Mouse (Mus musculus) heart, postnatal 10 days (tissue): Measurements from ENCODE around the gene Zic1. TPM values are rescaled to one million over a fixed set of nuclear protein-coding genes. Genes with fewer than 3 reads are reported as not detected.

Experiments
- DNase-seq, 2 experiments: peaks; one replicate each; pipeline ENCODE4 v3.0.0; 2021
- intact Hi-C: fragments of 180-260 bp; cut with DNase I; formaldehyde crosslinking; loops from one replicate; pipeline ENCODE4 v1.15.1; 2025
- total RNA-seq, 2 experiments: library from RNA; stranded (reverse); gene quantifications; 2 replicates each; pipeline ENCODE4 v1.2.3; 2021

Gene Zic1
- total RNA-seq = under 1 TPM; 0.10 to 0.12 TPM

DNA sequence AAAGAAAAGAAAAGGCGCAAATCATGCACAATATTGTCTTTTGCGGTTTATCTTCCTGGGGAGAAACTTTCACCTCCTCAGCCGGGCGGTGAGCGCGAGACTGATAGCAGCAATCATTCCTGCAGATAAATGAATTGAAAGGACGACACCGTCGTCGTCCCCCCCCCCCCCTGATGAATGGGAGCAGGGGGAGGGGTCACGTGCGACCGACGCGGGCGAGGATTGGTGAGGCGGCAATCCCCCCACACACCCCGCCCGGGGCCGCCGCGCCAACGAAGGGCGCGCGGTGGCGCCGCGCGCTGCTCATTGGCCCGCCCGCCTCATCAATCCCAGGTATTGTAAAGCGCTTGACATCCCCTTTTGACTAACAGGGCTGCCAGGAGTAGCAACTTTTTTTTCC lies at the start of gene Zic1:
TSS of gene Zic1 (minus strand) at position 147 of the 400 bp plus-strand sequence.
- intact Hi-C loops = no loop called here
- DNase-seq = no peak

DNA sequence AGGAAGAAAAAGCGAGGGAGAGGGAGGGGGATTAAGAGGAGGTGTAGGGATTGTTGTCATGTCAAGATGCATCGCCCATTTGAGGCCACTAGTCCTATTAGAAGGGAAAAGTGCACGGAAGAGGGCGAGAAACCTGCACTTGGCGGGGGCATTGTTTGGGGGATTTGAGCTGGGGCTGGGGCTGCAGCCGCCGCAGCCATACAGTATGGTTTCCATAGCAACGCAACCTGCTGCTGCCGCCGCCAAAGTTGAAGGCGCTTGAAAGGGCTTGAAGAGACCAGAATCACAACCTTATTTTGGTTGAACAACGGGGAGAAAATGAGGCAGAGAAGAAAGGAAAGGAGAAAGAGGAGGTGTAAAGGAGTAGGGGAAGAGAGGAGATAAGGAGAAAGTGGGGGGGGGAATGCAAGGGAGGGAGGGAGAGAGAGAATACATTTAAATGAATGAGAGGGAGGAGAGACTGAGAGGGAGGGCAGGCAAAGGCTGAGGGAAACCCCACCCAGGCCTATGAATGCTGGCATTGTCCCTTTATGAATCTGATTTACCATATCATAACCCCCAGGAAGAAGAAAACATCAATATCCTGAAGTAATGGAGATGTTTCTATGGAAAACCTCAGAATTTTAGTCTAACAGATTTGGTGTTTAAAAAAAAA lies 48.5 kb upstream of the Zic1 start:
- DNase-seq = no peak
- intact Hi-C loops = no loop called here

DNA sequence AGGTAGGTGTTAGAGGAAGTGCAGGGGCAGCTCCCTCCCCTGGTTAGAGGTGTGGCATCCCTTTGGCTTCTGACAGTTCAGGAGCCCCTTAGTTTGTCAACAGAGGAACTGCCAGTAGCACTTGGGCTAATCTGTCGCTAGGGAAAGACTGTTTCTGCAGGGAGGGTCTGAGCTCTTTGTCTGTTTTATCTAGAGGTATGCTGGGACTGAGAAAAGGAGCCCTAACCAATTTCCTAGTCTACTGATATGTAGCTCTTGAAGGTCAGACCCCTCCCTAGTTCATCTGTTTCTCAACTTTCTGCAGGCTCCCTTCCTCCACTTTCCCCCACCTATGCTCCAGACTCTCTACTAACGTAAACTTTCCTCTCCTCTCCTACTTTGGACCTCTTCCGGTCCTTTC lies 44.2 kb upstream of the Zic1 start:
- intact Hi-C loops = no loop called here
- DNase-seq = no peak

DNA sequence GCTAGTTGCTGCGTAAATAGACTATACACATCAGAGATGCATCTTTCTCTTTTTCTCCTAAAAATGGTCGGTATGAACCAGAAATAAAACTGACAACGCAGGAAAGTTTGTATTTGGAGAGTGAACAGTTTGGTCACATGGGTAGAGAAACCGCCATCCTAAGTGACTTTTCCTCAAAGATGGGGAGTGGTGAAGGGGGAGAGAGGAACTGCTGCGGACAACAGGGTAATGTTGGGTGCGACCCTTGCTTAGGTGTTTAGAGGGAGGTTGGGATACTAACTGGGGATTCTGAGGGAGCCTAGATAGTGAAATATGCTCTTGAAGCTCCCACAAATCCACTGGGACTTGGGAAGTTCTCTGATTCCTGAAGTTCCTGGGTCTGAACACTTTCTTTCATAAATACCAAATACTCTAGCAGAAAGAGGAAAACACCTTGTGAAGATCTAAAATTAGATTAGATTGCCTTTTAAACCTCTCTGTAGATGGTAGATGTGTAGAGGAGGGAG lies 40.7 kb upstream of the Zic1 start:
- DNase-seq = no peak
- intact Hi-C loops = no loop called here

DNA sequence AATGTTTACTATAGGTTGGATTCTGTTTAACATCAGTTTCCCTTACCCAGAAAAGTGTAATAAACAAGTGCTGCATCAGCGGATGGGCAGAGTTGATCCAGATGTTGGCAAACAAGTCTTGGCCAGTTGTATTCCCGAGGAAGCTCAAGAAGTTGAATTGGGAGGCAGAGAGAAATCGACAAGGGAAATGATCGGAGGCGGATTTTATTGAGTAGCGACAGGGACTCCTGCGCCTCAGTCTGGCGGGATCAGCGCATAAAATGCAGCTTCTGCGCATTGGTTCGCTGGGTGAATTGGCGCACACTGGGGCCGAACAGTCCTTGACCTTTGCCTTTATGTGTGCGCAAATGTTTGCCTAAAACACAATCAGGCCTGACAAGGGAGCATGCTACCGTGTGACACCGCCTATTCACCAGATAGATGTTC lies 40.2 kb upstream of the Zic1 start:
- DNase-seq = no peak
- intact Hi-C loops = no loop called here

DNA sequence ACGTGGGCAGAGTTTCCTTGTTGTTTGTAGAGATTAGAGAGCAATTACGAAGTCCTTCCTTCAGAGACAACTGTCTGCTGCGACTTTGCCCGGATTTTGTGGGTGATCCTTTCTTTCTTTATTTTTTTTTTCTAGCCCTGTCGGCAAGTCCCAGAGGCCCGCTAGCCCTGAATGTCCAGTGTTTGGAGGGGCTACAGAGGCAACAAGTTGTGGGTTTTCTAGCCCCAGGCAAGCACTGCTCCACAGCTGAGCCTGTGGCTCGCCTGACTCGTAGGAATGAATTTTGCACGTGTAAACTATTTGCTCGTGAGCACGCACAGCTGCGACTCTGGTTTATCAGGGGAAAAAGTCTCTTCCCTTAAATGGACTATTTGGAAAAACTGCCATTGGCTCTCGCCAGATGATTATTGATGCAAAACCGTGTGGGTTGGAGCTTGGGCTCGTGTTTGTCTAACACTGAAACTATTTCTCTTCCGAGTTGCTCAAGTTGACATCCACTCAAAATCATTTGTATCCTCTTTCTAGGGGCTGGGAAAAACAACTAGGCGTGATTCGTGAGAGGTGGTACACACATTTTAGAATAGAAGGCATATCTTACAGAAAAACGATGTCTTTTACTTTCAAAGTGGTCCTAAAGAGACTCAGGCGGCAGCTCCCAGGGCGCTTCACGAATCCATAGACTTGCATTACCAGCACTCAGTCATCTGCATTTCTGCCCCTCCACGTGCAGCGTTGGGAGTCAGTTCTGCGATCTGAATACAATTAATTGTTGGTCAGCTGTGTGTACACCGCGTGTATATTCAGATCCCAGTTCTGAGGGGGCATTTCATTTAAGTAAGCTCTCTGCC lies 39.5 kb upstream of the Zic1 start:
- DNase-seq = no peak
- intact Hi-C loops = no loop called here

DNA sequence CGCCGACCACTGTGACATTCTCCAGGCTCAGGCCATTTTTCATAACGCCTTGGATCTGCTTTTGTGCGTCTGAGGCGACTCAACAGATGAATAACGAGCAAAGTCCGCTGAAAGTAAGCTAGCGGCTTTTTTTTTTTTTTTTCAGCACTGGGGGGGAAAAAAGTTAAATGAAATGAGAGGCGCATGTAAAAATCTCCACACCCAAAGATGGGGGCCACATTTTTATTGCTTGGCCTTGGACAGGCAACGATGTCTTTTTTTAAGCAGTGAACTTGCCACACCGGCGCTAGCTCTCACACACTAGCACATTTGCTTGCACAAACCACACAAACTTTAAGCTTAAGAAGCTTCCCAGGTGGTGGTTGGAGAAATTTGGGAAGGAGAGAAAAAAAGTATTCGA lies 38.6 kb upstream of the Zic1 start:
- DNase-seq = no peak
- intact Hi-C loops = no loop called here

DNA sequence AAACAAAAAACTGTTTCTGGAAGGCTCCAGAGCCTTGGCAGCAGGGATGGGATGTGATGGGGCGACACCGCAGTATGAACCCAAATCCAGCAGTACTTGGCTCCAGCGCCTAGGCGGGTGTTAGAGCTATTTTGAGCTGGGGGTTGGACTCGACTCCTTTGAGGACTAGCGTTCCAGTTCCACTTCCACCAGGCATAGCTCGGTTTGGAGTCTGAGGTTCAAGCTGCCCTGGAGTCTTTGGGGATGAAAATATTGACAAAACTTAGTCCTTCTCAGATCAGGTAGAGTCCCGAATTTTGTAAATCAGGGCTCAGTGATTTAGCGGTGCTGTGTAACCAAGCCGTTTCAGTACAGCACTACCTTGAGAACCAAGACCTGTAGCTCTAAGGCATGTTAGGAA lies 35.9 kb upstream of the Zic1 start:
- DNase-seq = no peak
- intact Hi-C loops = no loop called here

DNA sequence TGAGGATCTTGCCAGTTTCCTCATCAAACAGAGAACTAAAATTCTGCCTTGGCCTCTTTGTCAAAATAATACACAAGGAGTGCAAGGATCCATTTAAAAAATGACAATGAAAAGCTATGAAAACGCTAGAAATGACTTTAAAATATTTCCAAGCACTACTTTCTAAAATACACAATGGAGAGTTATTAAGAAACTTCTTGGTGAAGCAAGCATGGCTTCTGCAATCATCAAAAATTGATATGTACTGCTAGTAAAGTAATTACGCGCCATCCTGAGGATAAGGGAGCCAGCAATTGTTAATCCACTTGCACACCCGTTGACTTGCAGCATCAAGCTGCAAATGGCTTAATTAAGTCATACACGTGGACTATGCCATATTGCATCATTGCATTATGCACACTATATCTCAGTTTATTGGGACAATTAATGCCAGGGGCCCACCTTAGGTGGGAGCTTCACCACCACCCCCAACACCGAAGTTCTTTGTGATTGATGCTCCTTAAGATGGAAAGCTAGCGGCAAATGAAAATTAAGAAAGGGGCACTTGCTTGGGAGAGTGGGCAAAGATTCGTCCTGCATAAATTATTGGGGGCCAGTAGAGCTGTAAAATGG lies 35.0 kb upstream of the Zic1 start:
- intact Hi-C loops = no loop called here
- DNase-seq = no peak

DNA sequence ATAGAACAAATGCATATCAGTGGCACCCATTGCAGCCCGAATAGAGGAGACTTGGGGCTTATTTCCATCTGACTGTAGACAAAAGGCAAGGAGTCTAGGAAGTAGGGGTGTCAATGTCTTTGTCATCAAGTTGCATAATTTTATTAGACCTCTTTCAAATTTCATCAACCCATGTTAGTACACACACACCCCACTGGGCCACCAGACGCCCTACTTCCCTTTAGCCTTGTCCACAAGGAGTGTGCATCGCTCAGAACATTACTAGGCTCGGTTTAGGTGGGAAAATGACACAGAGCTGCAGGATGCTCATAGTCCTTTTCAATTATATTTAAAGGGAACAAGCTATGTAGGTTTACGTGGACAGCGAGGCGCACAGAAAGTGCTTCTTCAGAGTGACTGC lies 34.4 kb upstream of the Zic1 start:
- intact Hi-C loops = no loop called here
- no peak for DNase-seq

DNA sequence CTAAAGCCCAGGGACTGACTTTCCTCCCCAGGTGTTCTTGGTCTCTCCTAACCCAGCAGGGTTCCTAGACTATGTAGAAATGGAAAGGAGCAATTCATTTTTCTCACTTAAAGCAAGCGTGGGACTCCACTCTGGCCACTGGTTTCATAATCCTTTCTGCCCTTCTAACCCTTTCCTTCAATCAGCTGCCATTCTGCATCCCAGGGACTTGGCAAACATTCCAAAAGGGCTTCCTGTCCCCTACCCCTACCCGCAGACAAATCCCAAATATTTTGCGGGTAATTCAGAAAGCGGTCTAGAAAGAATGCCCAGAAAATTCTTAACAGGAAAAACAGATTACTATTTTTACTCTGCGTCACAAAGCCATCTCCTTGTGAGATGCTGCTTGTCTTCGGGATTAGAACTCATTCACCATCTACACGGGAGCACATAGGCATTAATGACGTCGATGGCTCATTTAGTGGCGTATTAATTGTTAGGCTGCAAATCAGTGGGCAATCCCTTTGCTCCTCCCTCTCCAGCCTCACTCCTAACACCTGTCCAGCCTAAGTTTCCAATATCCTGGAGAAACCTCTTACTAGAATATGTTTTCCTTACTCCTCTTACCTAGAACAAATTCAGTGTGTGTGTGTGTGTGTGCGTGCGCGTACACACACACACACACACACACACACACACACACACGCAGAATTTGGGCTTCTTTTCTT lies 29.6 kb upstream of the Zic1 start:
- no peak for DNase-seq
- intact Hi-C loops = no loop called here

DNA sequence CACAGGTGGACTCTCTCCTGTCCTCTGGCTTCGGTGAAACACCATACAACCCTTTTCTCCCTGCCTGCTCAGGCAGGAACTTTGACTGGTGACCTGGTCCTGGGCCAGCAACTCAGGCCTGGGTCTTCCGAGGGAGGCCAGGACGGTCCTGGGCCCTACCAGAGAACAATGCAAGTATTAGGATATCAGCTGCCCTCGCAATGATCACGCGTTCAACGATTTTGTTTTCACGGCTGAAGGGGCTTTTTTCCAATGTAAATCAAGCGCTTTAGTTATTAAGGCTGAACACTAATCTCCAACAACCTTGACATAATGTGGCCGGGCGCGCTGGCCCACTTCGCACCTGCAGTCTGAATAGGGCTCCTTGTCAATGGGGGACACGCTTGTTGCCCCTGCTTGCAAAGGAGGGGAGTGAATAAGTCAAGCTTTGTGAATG lies 28.6 kb upstream of the Zic1 start:
- intact Hi-C loops = no loop called here
- DNase-seq = no peak

DNA sequence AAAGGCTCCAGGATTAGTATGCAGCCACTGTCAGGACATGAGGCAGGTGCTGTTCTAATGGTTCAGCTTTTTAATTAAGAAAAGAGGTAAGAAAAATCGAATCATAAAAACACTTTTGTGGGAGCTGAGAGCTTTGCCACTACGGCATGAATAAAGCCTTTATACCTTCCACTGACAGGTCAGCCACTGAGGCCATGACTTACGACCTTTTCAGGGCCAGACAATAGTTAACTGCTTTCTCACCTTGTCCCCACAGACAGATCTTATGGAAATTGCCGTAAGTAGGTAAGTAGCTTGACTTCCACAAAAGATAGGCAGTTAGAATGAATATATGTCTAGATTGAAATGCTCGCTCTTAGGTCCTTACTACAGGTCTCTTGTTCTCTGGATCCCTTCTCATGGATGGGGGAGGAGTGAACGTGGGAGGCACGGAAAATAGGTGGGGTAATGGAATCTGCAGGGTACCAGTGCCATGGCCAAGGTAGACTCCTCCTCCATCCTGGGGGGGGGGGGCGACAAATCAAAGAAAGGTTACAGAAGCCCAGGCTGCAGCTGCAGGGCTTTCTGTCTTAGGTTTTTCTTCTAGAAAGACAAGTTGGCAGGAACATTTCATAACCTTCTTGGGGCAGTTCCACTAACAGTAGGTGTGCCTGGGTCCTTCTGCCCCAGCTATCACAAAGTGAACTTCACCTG lies 27.9 kb upstream of the Zic1 start:
- DNase-seq = no peak
- intact Hi-C loops = no loop called here

DNA sequence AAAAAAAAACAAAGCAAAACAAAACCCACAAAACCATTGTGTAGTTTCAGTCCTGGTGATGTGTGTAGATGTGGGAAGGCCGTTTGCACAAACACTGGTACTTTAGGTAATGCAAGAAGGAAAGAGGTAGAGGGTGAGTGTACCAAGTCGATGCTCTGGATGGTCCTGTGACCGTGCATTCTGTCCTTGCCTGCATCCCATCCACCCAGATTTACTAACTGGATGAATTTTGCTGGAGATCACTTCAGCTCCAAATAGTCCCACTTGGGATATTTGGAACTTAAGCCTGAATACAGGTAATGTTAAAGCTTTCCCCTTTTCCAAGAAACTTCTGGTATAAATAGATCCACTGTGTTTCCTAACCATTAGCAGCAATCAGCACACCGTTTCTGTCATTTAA lies 22.6 kb upstream of the Zic1 start:
- intact Hi-C loops = no loop called here
- no peak for DNase-seq

DNA sequence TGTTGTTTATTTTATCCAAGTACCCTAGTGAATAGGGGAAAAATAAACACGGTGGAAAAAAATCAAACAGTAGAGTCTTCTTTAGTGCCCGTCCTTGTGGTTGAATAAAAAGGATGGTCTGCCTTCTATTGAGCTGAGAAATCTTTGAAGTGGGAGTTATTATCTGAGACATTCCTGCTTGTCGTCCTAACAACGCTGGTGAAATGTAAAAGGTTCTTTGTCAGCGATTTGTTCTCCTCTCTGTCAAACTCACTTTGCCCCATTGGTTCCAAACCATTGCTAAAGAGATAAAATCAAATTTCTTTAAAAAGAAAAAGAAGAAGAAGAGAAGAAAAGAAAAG lies 22.1 kb upstream of the Zic1 start:
- no peak for DNase-seq
- intact Hi-C loops = no loop called here

DNA sequence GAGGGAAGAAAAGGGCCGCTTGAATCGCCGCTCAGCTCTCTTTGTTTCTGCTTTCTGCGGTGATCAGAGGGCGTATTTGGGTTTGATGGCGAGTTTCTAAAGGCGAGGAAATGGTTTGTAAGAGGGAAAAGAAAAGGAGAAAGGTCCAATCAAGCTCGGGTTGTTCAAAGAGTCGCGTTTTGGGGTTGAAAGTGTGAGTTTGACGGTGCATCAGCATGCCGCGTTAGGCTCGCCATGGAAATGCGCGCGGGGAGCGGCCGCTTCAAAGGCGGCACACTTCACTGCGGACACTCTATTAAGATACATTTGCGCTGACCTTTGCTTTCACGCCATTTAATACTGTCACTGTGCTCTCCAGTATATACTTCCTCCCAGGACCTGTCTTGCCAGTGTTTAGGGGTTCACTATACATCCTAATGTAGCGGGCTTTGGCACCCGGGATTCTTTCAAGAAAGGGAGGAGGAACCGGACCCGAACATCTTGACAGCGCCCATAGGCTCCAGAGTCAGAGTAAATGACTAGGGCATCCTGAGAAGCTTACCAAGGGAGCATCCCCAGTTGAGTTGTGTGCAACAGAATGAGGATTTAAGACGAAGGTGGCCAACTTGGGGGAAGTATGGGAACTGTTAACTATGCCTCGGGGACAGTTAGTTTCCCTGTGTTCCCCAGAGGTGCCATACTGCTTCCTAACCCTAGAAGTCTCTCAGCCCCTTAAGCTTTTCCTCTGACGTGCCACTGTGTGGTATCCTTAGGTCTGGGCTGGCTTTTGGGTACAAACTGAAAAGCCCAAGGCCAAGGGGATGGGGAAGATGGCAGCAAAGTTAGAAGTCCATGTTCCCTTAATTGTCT lies 21.5 kb upstream of the Zic1 start:
- intact Hi-C loops = no loop called here
- no peak for DNase-seq

DNA sequence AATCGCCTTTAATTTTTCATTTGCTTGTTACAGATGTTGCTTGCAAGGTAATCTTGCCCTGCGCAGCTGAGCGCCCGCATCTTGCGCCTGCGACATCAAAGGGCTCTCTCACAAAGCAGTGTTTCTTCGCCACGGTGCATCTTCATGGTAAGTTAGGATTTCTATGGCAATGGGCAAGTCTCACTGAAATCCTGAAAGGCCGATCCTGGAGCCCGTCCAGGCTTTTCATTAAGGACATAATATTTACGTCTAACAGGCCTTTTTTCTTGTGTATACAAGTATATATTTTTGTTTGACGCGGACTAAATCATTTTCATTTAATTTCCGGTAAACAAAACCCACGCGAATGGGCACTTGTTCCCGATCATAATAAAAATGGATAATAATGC lies 20.9 kb upstream of the Zic1 start:
- DNase-seq = no peak
- intact Hi-C loops = no loop called here

DNA sequence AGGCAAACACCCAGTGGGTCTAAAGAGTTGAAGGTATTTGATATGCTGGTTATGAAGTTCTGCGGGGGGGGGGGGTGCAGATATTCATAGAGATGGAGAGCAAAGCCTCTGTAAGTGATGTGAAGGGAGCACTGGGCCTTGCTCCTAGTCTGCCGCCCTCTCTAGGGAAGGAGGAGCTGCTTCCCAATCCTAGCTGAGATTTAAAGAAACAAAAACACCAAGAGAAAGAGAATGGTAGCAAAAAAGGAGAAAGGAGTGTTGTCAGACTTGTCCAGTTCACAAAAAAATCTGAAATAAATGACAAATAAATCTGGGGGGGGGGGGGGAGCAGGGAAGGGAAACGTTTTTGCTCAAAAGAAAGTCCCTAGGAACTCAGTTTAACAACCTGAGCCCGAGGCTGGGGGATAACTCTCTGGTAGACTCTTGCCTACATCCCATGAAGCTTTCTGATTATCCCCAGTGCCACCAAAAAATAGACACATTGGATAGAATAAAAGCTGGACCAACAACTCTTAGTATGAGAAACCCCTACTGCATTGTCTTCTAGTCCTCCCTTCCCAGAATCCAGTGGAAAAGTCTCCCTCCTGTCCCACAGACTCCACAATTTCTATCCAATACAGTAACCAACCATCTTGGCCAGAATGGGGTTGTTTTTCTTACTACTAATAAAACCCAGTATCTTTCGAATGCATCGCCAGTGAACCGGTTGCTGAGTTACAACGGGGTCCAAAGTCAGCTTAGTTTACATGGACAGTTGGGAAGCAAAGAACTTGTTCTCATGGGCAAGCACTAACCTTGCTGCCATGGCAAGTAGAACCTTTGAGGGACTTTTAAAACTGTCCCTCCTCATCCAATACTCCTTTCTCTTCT lies 20.2 kb upstream of the Zic1 start:
- DNase-seq = no peak
- intact Hi-C loops = no loop called here
